Mouse (Mus musculus): ENCODE results near the gene Brd3os. TPM values are rescaled to one million over a fixed set of nuclear protein-coding genes. Genes with fewer than 3 reads are reported as not detected.

The Brd3os gene
- total RNA-seq, 2 experiments from 2014 or later, result 0.70 to 1.3 TPM

- intact Hi-C loops (cut with DNase I), result no loop called here
- DNase-seq (ENCODE audit: low spot score), result no peak
These were observed 23.5 kb upstream of the Brd3os start for GRCm38 (mm10) chr2:27418577-27419070.

DNA sequence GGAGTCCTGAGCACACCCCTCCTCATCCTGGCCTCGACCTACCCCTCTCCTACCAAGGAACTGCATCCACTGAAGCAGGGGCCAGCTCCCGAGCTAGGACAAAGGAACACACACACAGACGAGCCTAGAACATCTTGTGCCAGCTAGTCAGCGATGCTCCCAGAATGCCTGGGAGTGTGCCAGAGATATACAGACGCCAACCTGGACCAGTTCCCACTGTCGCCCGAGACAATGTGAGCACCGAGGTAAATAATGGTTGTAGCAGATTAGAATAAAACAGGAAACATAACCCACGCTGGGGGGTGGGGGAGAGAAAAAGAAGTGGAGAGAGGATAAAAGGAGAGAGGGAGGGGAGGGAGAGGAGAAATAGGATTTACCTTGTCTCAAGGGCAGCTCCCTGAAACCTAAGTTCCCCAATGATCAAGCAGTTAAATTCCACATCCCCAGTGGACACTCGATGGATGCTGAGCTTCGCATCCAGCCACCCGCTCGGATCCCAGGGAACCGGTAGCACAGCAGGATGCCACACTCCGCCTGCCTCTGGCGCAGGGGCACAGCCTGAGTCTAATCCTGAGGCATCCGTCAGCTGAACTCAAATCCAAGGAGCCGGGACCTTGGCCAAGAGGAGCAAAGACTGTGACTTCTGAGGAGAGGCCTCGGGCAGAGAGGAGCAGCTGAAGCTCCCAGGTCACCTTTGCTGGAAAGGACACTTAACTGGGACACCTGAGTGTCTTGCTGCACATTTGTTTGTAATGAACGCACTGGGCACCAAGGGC, 20.6 kb upstream of the Brd3os start:
- intact Hi-C loops (cut with DNase I), result no loop called here
- DNase-seq (ENCODE audit: low spot score), result no peak

- DNase-seq (ENCODE audit: low spot score), result peak; percentile 51
- intact Hi-C loops (cut with DNase I), result no loop called here
These were observed 18.5 kb upstream of the Brd3os start for GRCm38 (mm10) chr2:27423596-27423995.

- intact Hi-C loops (cut with DNase I), result no loop called here
- DNase-seq (ENCODE audit: low spot score), result no peak
These were observed 16.9 kb upstream of the Brd3os start for GRCm38 (mm10) chr2:27425161-27425611.

DNA sequence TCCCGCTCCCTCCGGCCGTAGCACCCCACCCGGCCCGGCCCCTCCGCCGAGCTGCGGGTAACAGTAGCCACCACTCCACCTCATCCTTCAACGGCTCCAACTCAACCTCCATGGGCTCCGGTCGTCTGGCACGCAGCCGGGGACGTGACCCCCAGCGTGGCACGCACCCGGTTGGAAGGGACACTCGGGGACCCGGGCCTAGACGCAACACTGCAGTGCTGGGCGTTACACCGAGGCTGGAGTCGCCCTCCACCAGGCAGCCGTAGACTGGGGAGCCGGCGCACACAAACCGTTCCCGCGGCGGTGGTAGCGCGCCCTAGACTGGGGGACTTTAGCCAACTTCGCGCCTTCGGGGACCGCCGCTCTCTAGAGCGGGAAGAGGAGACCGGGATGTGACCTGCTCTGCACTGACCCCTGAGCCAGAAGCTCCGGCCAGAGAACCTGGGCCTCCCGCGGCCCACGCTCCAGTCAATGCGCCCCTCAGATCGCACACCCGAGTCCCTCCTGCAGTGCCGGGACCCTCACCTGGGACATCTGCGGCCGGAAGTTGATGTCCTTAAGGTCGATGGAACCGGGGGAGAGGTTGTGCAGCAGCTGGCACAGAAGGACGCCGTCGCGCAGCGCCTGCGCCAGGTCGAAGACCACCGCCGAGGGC, 16.2 kb upstream of the Brd3os start:
- no peak for DNase-seq (ENCODE audit: low spot score)
- intact Hi-C loops (cut with DNase I), result no loop called here

DNA sequence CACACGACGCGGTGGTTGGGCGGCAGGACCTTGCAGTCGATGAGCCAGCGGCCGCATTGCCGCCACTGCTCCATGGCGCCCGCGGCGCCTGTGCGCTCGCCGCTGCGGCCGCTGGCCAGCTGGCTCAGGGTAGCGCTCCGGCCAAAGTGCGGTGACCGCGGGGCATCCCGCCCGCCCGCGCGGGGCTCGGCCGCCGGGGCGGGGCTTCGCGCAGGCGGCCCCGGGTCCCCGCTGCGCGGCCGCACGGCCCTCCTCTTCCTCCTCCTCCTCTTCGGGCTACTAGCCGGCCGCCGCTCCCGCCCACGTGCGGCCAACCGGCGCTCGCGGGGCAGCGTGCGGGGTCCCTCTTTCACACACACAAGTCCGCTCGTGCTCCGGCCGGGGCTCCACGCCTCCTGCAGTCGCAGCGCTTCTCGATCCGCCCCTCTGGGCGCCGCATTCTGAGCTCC, 15.7 kb upstream of the Brd3os start:
- DNase-seq (ENCODE audit: low spot score), result peak; percentile 48
- intact Hi-C loops (cut with DNase I), result no loop called here

DNA sequence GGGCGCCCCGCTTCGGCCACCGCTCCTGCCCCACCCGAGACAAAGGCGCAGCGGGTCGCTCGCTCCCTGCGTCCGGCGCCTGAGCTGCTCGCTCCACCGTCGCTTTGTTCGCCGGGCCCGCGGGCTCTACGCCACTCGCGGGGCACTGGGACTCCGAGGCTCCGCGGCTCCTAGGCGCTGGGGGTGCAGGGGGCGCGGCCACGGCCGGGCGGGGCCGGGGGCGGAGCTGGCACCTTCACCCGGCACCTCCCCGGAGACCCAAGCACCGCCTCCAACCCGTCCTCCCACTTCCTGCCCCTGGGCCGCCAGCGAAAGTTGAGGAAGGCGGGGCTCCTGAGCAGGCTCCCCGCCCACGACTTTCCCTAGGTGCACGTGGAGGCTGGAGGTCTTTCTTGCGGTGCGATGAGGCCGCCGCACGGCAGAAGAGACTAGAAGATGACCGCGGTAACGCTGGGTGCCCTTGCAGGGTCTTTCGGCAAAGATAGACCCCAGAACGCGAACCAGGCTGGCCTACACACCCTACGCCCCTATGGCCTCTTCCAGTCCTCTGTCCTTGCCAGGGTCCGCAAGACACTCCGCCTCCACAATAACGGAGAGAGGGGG, 15.2 kb upstream of the Brd3os start, which contains the start of gene Vav2:
Gene Vav2, minus strand, starts transcription at position 179 of the 603 bp plus-strand sequence.
- intact Hi-C loops (cut with DNase I), result no loop called here

GRCm38 (mm10) chr2:27428071-27428470, 14.1 kb upstream of the Brd3os start:
- intact Hi-C loops (cut with DNase I), result loop anchor here (1.0 to 2.0 kb wide), 2 partner anchors 139 to 147 kb away; no protein-coding TSS in a partner anchor

More for the DNA sequence above, 15.2 kb upstream of the Brd3os start, which contains the start of gene Vav2:
- peak; percentile 86 for DNase-seq (ENCODE audit: low spot score)

GRCm38 (mm10) chr2:27430621-27431020, 11.5 kb upstream of the Brd3os start:
- intact Hi-C loops (cut with DNase I), result no loop called here
- DNase-seq (ENCODE audit: low spot score), result no peak

More at GRCm38 (mm10) chr2:27428071-27428470, 14.1 kb upstream of the Brd3os start:
- peak; percentile 65 for DNase-seq (ENCODE audit: low spot score)

DNA sequence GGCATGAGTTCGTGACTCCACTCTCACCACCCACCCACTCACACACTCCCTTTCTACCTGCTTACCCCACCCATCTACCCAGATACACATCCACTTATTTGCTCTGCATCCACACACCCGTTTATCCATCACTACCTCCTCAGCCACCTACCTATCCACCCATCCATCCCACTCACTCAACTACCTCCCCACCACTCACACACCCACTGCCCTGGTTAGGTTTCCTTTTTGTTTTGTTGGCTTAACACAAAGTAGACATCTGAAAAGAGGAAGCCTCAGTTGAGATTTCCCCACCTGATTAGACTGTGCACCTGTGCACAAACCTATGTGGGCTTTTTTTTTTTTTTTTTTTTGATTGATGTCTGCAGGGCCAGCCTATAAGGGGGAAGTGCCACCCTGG, 9.5 kb upstream of the Brd3os start:
- intact Hi-C loops (cut with DNase I), result no loop called here
- no peak for DNase-seq (ENCODE audit: low spot score)

DNA sequence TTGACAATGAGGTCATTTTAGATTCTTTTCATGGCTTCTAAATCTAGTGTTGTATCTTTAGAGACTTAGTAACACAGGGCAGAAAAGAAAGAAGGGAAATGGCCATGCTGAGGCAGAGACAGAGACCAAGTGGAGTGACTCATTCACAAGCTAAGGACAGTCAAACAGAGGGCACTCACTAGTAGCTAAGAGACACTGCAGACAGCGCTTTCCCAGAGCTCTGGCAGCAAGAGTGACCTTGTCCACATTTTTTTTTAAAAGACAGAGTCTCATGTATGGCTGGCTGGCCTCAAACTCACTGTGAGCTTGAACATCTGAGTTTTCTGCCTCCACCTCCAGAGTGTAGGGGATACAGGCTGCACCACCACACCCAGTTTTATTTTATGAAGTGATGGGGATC, 4.2 kb upstream of the Brd3os start:
- DNase-seq (ENCODE audit: low spot score), result no peak

GRCm38 (mm10) chr2:27438281-27438680, 3.8 kb upstream of the Brd3os start:
- DNase-seq (ENCODE audit: low spot score), result no peak
- intact Hi-C loops (cut with DNase I), result no loop called here

More for the DNA sequence above, 4.2 kb upstream of the Brd3os start:
- intact Hi-C loops (cut with DNase I), result no loop called here

DNA sequence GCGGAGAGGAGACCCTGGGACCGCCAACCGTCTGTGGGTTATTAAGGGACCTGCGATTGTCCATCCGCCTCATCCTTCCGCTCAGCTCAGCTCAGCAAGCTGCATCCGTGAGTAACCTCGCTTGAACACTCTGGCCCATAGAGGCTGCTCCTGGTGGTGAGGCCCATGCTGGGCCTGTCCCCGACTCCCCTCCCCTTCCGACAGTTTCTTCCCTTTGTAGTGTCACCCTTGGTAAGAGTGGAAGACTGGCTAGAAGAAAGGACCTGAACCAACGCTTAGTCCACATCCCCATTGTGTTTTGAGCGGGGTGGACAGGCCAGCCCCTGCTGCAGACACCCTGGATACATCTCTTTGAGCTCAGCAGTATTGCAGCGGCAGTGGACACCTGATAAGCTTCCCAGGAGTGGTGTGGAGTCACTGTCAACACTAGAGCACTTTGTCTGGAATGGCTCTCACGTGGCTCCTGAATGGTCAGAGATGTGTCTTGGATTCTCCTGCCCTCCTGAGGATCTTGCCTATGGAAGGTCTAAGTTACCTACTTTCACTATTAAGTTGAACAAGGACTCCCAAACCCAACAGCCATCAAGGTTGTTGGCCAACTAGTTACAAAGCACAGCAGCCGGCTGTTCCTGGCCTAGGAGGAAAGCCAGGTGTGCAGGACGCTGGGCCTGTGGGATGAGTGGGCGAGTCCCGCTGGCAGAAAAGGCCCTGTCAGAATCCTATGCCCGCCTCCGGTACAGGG, 755 bp downstream of the Brd3os start:
- DNase-seq (ENCODE audit: low spot score), result no peak
- intact Hi-C loops (cut with DNase I), result loop anchor here (1.0 kb wide), 1 partner anchor 71 kb away; no protein-coding TSS in a partner anchor

DNA sequence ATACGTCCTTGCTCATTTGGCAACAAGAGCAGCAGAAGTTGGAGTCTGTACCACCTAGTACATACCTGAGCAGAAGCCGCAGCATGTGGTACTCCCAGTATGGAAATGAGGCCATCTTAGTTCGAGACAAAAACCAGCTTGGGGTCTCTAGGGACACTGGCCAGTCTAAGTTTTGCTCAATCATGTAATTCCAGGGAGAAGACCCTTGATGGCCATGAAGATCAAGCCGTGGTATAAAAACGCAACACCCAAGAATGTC, 1.3 kb downstream of the Brd3os start:
- intact Hi-C loops (cut with DNase I), result no loop called here
- DNase-seq (ENCODE audit: low spot score), result no peak

DNA sequence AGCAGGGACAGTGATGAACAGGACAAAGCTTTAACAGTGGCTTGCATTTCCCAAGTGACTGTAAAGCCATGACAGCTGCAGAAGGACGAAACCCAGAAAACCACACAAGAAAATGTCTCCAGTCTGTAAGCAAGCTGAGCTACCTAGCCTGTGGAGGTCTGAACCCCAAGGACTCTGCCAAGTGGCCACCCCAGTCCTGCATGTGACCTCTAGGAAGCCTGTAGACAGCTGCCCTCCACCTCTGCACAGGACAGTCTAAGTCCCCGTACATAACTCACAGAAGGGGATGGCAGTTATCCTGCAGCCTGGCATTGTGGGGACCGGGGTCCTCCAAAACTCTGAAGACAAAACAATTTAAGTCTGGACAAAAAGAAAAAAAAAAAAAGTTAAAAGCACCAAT, 3.8 kb downstream of the Brd3os start:
- intact Hi-C loops (cut with DNase I), result no loop called here
- DNase-seq (ENCODE audit: low spot score), result no peak

- DNase-seq (ENCODE audit: low spot score), result no peak
- intact Hi-C loops (cut with DNase I), result no loop called here
These were observed 4.7 kb downstream of the Brd3os start for GRCm38 (mm10) chr2:27446812-27447211.

DNA sequence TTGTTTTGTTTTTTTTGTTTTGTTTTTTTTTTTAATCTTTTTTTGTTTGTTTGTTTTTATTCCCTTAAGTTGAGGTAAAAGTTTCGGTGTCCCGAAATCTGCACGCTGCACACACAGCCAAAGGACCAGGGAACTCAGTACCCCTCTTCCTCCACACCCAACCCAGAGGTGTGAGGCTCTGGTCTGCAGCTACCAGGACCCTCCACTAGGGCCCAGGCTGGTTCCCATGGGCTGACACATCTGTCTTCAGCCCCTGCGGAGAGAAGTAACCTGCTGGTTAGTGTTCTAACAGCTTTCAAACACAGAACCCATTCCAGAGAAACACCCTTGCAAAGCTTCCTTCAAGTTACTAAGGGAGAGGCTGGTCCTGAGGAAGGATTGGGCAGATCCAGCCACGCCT, 5.7 kb downstream of the Brd3os start:
- intact Hi-C loops (cut with DNase I), result no loop called here

DNA sequence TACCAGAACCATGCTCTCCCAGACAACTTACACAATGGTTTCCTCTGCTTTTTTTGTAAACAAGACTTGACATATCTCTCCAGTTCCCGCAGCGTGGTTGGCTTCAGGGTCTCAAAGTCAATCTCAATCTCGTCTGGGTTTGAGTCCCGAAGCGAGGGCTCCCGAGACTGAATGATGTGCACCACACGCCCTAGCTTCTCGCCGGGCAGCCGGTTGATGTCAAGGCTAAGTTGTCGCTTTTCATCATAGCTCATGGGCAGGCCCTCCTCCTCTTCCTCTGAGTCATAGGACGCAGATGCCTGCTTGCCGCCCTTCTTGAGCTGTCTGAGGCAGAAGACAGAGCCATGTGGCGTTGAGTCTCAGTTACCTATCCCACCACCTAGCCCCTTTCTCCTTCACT, 8.1 kb downstream of the Brd3os start:
- DNase-seq (ENCODE audit: low spot score), result no peak
- intact Hi-C loops (cut with DNase I), result no loop called here

More for the DNA sequence above, 5.7 kb downstream of the Brd3os start:
- DNase-seq (ENCODE audit: low spot score), result no peak

- DNase-seq (ENCODE audit: low spot score), result no peak
- intact Hi-C loops (cut with DNase I), result no loop called here
These were observed 17.6 kb downstream of the Brd3os start for GRCm38 (mm10) chr2:27459735-27460134.

DNA sequence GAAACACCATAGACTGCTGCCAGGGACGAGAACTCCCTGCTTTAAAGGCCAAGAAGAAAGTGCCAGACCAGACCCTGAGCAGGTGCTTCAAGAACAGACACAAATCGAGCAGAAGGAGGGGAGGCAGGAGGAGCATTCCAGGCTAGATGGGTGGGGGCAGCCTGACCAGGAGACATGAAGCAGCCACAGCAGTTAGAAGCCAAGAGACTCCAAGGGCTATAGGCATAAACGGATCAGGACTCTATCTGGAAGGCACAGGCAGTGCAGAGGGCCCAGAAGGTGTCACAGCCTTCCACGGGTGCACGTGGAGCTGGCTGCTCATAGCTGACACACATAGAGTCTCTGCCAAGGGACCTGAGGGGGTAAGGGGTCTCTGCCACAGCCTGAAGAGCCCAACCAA, 18.0 kb downstream of the Brd3os start:
- DNase-seq (ENCODE audit: low spot score), result no peak
- intact Hi-C loops (cut with DNase I), result no loop called here

All from heart, postnatal 25 days (tissue).